7 mouse cellular contexts compared by ENCODE assay signal in the genomic region with DNA sequence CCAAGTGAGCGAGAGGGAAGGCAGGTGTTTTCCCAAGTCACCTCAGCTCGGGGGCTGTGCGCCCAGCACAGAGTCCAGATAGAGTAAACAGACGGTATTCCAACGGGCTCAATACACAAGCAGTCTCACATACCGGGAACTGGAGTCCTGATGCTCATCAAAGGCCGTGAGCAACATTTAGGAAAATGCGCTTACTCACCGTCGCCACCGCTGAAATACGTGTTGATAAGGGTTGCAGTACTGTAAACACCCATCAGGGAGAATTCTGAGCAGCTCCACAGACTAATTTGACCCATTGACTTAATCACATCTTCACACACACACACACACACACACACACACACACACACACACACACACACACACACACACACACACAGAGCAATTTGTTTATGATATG. TPM values are rescaled to one million over a fixed set of nuclear protein-coding genes. Genes with fewer than 3 reads are reported as not detected.
DNase-seq lines count a peak whose midpoint lies in the region; ATAC-seq and TF ChIP-seq lines count a peak whose summit lies in the region.

No protein-coding gene starts in this region.

- H3K27me3 ChIP-seq in cerebellum, adult 2 months (ENCODE audit: control insufficient read depth, insufficient read depth, low read length) = no peaks in the 10 kb centered on the region

- ATAC-seq in hematopoietic stem cell, adult 5-6 weeks (replicated peaks in 1 of 2; ENCODE audit: insufficient read depth in 1 of 2, low FRiP score in 2 of 2, low TSS enrichment in 1 of 2, low read depth in 1 of 2, poor library complexity in 2 of 2, severe bottlenecking in 2 of 2) = peak; percentile 51 to 62
- peak; percentile 59 for ATAC-seq in megakaryocyte, adult 5-6 weeks (ENCODE audit: poor library complexity, severe bottlenecking)

- 44% methylated on average over 12 of the region's 12 CpGs for WGBS in cerebellum, adult 2 months

- no peaks in the 10 kb centered on the region for H3K4me1 ChIP-seq in cerebellum, adult 2 months (ENCODE audit: control insufficient read depth, insufficient read depth, low read length)

- peak; percentile 13 to 42 for DNase-seq in spleen, postnatal 10 days (ENCODE audit: low spot score in 2 of 2)
- no peak for DNase-seq in spleen, adult 18-20 months
- peak; percentile 13 to 27 for DNase-seq in cerebellum, adult 2 months
- DNase-seq in ovary, adult 18-20 months (ENCODE audit: low spot score) = no peak
- no peak for DNase-seq in gastrocnemius, postnatal 10 days

- H3K27ac ChIP-seq in cerebellum, adult 2 months (ENCODE audit: insufficient read depth, low read length) = peak overlapping the region; percentile 26; the same call in 1 of the 2 replicates

- no peak for TF ChIP-seq CTCF in cerebellum, adult 2 months (IDR thresholded peaks at IDR 0.05; ENCODE audit: borderline replicate concordance, insufficient read depth, low read depth, low read length)

- no peak for TF ChIP-seq POLR2A in cerebellum, adult 2 months (IDR thresholded peaks at IDR 0.05; ENCODE audit: borderline replicate concordance, insufficient read depth, low read length)

- peak overlapping the region; percentile 59 for H3K4me3 ChIP-seq in cerebellum, adult 2 months (replicated peaks; ENCODE audit: insufficient read depth, low read depth, low read length)

RNA-seq across cellular contexts. Expression of a gene that starts 0.7 kb away (rescaled TPM):
- 5.8 and 7.0 TPM in 2 replicates for polyA plus RNA-seq in cerebellum, adult 2 months (2012; rRNA removed)
- 3.0 TPM in 1 of 2 replicates, not detected in the other for total RNA-seq in hematopoietic stem cell, adult 5-6 weeks (2017)
- total RNA-seq in megakaryocyte, adult 5-6 weeks (2015) = 0.13 and 2.4 TPM in 2 replicates
- 0.08 and 0.51 TPM in 2 replicates for total RNA-seq in megakaryocyte, adult 5-6 weeks (2017)
- total RNA-seq in gastrocnemius, postnatal 10 days (2021) = not detected

Comparison
In these comparisons a context has a peak if more than half of its experiments do, and no peak if none do; other contexts are left out.
1. DNase-seq: peak in spleen, postnatal 10 days (2 of 2) and cerebellum, adult 2 months (2 of 2); none in spleen, adult 18-20 months (0 of 2), ovary, adult 18-20 months (single experiment) and gastrocnemius, postnatal 10 days (single experiment).